Mouse (Mus musculus) midbrain, embryonic 12.5 days (tissue): ENCODE data around the gene Itpr2. TPM values are rescaled to one million over a fixed set of nuclear protein-coding genes. Genes with fewer than 3 reads are reported as not detected.

Experiments used
- ATAC-seq: fragments of 200-750 bp; cut with Nextera tagmentation; 2 replicates; pipeline ENCODE4 v1.8.0; 2017; ENCODE audit warnings: low read depth, moderate TSS enrichment, moderate library complexity; ENCODE audit not compliant: low FRiP score
- H3K27ac ChIP-seq: fragments of 300-500 bp; sonication (generic); replicated peaks from 2 replicates; pipeline ENCODE4 v1.5.1; 2016; ENCODE audit warnings: mild to moderate bottlenecking
- H3K27me3 ChIP-seq: fragments of 300-500 bp; sonication (generic); 2 replicates; pipeline ENCODE4 v1.6.1; 2016; ENCODE audit warnings: mild to moderate bottlenecking
- H3K36me3 ChIP-seq: fragments of 300-500 bp; sonication (generic); 2 replicates; pipeline ENCODE4 v1.6.1; 2016
- H3K4me1 ChIP-seq: fragments of 300-500 bp; sonication (generic); 2 replicates; pipeline ENCODE4 v1.6.1; 2016
- H3K4me2 ChIP-seq: fragments of 300-500 bp; sonication (generic); replicated peaks from 2 replicates; pipeline ENCODE4 v1.6.1; 2016; ENCODE audit warnings: mild to moderate bottlenecking, moderate library complexity
- H3K4me3 ChIP-seq: fragments of 300-500 bp; sonication (generic); 2 replicates; pipeline ENCODE4 v1.5.1; 2016; ENCODE audit warnings: mild to moderate bottlenecking
- H3K9ac ChIP-seq: fragments of 300-500 bp; sonication (generic); replicated peaks from 2 replicates; pipeline ENCODE4 v1.6.1; 2016; ENCODE audit warnings: mild to moderate bottlenecking, moderate library complexity
- H3K9me3 ChIP-seq: fragments of 300-500 bp; sonication (generic); 2 replicates; pipeline ENCODE4 v1.6.1; 2016; ENCODE audit warnings: mild to moderate bottlenecking
- WGBS: fragments of 180-500 bp; shearing (Covaris S2); methylation state at CpG from one replicate; pipeline ENCODE4 v1.1.7; 2016; 5-methylcytosine and 5-hydroxymethylcytosine counted together
- polyA plus RNA-seq: library from polyadenylated mRNA; unstranded; fragments of >200 nt; fragmentation: Nextera tagmentation; extraction: Ambion mirVana; gene quantifications from 2 replicates; pipeline ENCODE4 v1.2.1, GENCODE M21; 2016

Gene Itpr2
- polyA plus RNA-seq, 1 experiment from 2014 or later, result 5.1 TPM

DNA sequence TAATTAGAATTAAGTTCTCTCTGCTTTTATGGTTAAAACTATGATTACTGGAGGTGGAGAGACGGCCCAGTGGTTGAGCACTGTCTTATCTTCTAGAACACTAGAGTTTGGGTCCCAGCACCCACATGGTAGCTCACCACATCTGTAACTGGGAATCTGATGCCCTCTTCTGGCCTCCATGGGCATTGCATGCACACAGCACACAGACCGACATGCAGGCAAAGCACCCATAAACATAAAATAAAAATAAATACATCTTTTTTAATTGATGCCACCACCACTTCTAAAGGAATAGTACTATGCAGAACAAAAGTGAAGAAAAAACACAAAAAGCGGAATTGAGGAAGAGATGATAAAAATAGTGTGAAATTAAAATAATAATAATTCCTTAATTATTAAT lies 243.8 kb downstream of the Itpr2 start:
- no peak overlapping the region for H3K9ac ChIP-seq
- H3K4me1 ChIP-seq, result no peaks in the 10 kb centered on the region
- no peaks in the 10 kb centered on the region for H3K27me3 ChIP-seq
- no peak overlapping the region for H3K4me3 ChIP-seq
- no peaks in the 10 kb centered on the region for H3K36me3 ChIP-seq
- no peak overlapping the region for H3K27ac ChIP-seq
- 0 out of 2 replicates have a peak, but pooled peaks cover 5% of the 10 kb centered on the region for H3K9me3 ChIP-seq
- 94% methylated on average over 3 of the region's 3 CpGs for WGBS
- no peak for ATAC-seq
- H3K4me2 ChIP-seq, result no peak overlapping the region

DNA sequence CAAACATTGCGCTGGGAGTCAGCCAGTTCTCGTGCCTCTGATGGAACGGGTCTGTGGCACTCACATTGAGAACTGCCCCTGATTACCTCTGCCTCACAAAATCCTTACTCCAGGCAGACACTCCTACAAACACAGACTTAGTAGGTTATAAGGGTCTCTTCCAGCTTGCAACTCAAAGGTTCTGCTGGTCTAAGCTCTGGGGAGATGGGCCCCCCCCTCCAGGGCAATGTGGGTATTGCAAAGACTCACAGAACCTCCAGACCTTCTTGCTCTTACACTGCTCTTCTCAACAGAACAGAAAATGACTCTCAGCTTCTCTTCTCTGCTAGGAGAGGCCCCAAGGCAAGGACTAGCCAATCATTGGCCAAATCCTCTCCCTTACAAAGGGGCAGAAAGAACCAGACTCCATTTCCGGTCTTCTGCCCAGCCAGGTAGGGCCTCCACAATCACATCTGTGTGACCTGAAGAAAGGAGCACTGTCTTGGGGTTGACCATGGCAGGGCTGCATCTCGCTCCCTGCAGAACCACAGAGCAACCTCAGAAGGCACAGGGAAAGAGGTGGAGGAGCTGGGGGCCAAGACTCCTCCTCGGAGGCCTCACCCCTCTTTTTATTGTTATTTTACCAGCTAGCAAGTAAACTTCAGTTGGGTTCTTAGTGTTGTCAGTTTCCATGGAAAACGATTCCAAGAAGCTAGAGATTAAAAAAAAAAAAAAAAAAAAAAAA lies 244.9 kb downstream of the Itpr2 start:
- Histone ChIP-seq H3K27ac (no peak overlapping the region), H3K27me3 (no peaks in the 10 kb centered on the region), H3K9ac (no peak overlapping the region), H3K4me1 (no peaks in the 10 kb centered on the region), H3K9me3 (0 out of 2 replicates have a peak, but pooled peaks cover 5% of the 10 kb centered on the region), H3K4me2 (no peak overlapping the region), H3K36me3 (no peaks in the 10 kb centered on the region), H3K4me3 (no peak overlapping the region)
- WGBS, result 88% methylated on average over 7 of the region's 7 CpGs
- ATAC-seq, result no peak

DNA sequence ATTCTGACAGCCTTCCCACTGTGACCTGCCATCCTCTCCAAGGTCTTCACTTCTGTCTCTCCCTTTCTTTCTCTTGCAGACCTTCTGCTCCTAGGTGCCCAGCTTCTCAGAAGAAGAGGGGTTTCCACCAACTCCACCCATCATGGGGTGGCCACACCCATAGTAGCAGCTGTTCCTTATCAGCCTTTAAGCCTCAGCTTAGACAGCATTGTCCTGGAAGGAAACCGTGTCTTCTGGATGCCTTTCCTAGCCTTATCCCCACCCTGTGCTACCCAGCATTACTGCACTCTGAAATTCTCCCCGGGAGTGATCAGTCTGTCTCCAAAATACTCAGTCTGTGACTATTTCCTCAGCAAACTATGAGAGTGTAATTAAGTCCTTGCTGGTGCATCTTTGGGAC lies 245.6 kb downstream of the Itpr2 start:
- Histone ChIP-seq H3K9ac (no peak overlapping the region), H3K9me3 (0 out of 2 replicates have a peak, but pooled peaks cover 5% of the 10 kb centered on the region), H3K36me3 (no peaks in the 10 kb centered on the region), H3K4me2 (no peak overlapping the region), H3K4me1 (no peaks in the 10 kb centered on the region), H3K4me3 (no peak overlapping the region), H3K27ac (no peak overlapping the region), H3K27me3 (no peaks in the 10 kb centered on the region)
- WGBS, result 56% methylated on average over 2 of the region's 2 CpGs
- no peak for ATAC-seq

DNA sequence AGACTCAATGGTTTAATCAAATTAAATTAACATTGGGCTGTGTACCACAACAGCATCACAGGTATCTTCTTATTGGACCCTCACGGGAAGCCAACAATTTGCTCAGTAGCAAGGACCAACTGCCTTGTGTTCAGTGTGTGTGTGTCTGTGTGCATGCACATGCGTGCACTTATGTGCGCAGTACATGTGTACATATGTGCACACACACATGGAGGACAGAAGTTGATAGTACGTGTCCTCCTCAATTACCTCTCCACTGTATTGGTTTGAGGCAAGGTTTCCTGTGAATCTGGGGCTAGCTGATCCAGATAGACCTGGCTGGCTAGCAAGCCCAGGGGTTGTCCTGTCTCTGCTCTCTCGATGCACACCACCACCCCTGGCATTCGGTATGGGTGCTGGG lies 246.4 kb downstream of the Itpr2 start:
- 93% methylated on average over 6 of the region's 6 CpGs for WGBS
- no peaks in the 10 kb centered on the region for H3K36me3 ChIP-seq
- H3K27me3 ChIP-seq, result no peaks in the 10 kb centered on the region
- no peak overlapping the region for H3K9ac ChIP-seq
- H3K4me2 ChIP-seq, result no peak overlapping the region
- ATAC-seq, result no peak
- H3K27ac ChIP-seq, result no peak overlapping the region
- 0 out of 2 replicates have a peak, but pooled peaks cover 5% of the 10 kb centered on the region for H3K9me3 ChIP-seq
- no peaks in the 10 kb centered on the region for H3K4me1 ChIP-seq
- no peak overlapping the region for H3K4me3 ChIP-seq

DNA sequence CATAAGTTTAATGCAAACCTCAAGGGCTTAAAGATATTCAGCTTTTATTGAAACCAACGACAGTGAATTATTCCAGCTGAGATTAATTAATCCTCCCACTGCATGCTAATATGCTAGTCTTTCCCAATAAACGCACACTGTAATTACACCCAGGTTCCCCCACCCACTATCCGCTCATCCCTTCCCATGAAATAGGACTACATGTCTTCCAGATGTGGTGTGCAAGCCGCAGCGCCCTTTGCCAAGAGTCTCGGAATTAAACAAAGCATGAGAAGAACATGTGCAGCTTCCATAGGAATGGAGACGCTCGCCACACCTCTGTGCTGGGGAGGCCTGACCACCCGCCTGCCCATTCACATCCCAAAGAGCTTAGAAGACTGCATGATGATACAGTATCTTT lies 247.1 kb downstream of the Itpr2 start:
- 85% methylated on average over 9 of the region's 9 CpGs for WGBS
- Histone ChIP-seq H3K36me3 (no peaks in the 10 kb centered on the region), H3K27me3 (no peaks in the 10 kb centered on the region), H3K4me2 (no peak overlapping the region), H3K9me3 (0 out of 2 replicates have a peak, but pooled peaks cover 5% of the 10 kb centered on the region), H3K4me3 (no peak overlapping the region), H3K4me1 (no peaks in the 10 kb centered on the region), H3K9ac (no peak overlapping the region), H3K27ac (no peak overlapping the region)
- no peak for ATAC-seq

DNA sequence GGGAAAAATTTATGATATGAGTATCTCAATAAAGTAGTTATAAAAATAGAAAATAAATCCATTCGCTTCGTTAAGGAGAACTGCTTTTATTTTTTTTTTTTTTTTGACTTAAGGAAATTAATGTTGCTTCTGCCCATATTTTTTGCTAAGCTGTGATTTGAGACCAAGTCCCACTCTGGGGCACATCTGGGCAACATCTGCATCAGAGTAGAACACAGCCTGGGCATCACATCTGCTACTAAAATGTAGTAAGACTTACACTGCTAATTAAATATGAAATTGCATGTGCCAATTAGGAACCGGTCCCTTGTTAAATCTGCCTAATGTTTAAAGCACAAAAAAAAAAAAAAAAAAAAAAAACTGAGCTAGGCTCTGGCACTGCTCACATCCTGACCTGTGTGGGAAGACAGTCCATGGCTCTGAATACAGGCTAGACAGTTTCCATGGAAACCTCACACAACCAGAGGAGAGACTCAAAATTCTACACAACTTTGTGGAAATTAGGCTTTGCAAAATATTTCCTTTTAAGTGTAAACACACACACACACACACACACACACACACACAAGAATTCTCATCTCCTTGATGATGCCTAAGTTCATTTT lies 247.7 kb downstream of the Itpr2 start:
- H3K4me2 ChIP-seq, result no peak overlapping the region
- 85% methylated on average over 3 of the region's 3 CpGs for WGBS
- H3K27ac ChIP-seq, result no peak overlapping the region
- no peaks in the 10 kb centered on the region for H3K4me1 ChIP-seq
- ATAC-seq, result no peak
- no peak overlapping the region for H3K4me3 ChIP-seq
- H3K9ac ChIP-seq, result no peak overlapping the region
- no peaks in the 10 kb centered on the region for H3K36me3 ChIP-seq
- H3K27me3 ChIP-seq, result no peaks in the 10 kb centered on the region
- H3K9me3 ChIP-seq, result 0 out of 2 replicates have a peak, but pooled peaks cover 5% of the 10 kb centered on the region

DNA sequence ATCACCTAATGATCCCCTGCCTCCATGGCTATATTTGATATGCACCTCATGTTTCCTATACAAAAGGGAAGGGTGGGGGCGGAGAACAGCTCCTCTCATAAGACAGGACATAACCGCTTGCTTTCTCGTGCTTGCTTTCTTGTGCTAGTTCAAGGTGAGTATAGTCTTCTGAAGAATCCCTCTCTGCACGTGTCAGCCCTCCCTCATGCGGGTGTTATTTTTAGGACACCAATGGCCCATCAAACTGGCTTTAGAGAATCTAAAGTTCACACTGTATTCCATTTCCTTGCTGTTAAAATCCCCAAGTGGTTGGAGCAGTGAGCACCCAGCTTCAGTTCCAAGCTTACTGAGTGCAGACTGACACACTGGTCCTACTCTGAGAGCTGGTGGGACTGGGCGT lies 252.9 kb downstream of the Itpr2 start:
- no peaks in the 10 kb centered on the region for H3K4me1 ChIP-seq
- no peak overlapping the region for H3K9ac ChIP-seq
- no peak for ATAC-seq
- WGBS, result 90% methylated on average over 6 of the region's 6 CpGs
- H3K9me3 ChIP-seq, result no peaks in the 10 kb centered on the region
- no peaks in the 10 kb centered on the region for H3K36me3 ChIP-seq
- H3K4me3 ChIP-seq, result no peak overlapping the region
- no peak overlapping the region for H3K27ac ChIP-seq
- no peak overlapping the region for H3K4me2 ChIP-seq
- H3K27me3 ChIP-seq, result no peaks in the 10 kb centered on the region

DNA sequence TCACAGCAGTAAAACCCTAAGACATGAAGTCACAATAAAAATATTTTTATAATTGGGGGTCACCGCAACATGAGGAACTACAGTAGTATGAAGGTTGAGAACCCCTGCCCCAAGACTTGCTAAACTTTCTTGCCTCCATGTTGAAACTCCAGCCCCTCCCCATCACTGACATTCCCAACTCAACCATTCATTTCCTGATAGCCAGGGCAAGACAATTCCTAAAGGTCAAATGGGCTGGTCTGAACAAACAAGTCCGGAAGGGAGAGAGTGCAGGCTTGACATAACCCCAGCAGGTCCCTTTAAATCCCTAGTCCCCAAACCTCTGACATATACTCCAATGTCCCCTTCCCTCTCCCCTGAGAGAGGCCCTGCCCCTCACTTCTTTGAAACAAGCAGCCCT lies 253.7 kb downstream of the Itpr2 start:
- Histone ChIP-seq H3K4me2 (no peak overlapping the region), H3K36me3 (no peaks in the 10 kb centered on the region), H3K27ac (no peak overlapping the region), H3K9me3 (no peaks in the 10 kb centered on the region), H3K4me1 (no peaks in the 10 kb centered on the region), H3K9ac (no peak overlapping the region), H3K27me3 (no peaks in the 10 kb centered on the region), H3K4me3 (no peak overlapping the region)
- WGBS, result 77% methylated on average over 2 of the region's 2 CpGs
- ATAC-seq, result no peak

DNA sequence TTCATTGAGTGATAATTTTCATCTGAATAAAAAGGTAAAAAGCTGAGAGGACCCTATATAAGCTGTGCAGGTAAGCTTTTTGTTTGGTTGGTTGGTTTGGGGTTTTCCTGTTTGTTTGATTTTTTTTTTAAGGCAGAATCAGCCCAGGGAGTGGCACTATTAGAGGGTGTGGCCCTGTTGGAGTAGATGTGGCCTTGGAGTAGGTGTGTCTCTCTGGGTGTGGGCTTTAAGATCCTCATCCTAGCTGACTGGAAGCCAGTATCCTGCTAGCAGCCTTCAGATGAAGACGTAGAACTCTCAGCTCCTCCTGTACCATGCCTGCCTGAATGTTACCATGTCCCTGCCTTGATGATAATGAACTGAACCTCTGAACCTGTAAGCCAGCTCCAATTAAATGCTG lies 254.1 kb downstream of the Itpr2 start:
- no peak overlapping the region for H3K4me2 ChIP-seq
- H3K27me3 ChIP-seq, result no peaks in the 10 kb centered on the region
- WGBS, result 89% methylated on average over 1 of the region's 1 CpGs
- ATAC-seq, result no peak
- H3K27ac ChIP-seq, result no peak overlapping the region
- H3K4me1 ChIP-seq, result no peaks in the 10 kb centered on the region
- H3K4me3 ChIP-seq, result no peak overlapping the region
- no peaks in the 10 kb centered on the region for H3K9me3 ChIP-seq
- no peaks in the 10 kb centered on the region for H3K36me3 ChIP-seq
- H3K9ac ChIP-seq, result no peak overlapping the region

DNA sequence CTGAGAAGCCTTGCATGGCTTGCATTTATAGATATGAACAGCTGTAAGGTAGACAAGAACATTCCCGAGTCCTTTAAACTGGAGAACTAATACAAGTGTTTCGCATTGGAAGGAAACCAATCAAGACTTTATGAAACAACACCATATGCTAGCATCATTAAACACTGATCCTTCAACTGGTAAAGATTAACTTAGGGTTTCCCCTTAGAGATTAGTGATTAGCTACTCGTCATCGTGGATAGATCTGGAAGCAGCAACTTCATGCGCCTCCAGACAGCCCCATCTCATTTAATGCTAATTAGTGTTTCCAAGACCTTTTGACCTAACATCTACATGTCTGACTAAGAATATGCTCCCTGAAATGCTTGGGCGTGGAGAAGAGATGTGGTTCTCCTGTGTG lies 255.7 kb downstream of the Itpr2 start:
- Histone ChIP-seq H3K36me3 (no peaks in the 10 kb centered on the region), H3K4me3 (no peak overlapping the region)

DNA sequence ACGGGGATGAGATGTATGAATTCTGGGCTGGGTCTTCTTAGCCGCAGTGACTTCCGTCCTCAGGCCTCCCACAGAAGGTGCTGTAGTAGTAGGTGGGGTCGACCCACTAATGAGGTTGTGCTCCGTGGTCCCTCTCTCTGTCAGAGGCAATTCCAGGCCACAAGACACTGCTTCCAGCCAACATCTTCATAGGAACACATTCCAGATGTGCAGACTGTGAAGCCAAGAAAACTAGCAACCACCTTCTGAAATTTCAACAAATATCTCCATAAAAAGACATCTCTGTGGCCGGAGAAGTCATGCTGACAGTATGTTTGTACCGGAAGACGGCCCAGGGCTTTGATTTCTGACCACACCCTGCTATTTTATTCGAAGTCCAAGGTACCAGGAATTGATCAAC lies 256.1 kb downstream of the Itpr2 start:
- no peak for ATAC-seq
- H3K27me3 ChIP-seq, result no peaks in the 10 kb centered on the region
- 89% methylated on average over 9 of the region's 9 CpGs for WGBS
- no peak overlapping the region for H3K27ac ChIP-seq
- H3K4me3 ChIP-seq, result no peak overlapping the region
- H3K4me2 ChIP-seq, result no peak overlapping the region
- no peaks in the 10 kb centered on the region for H3K9me3 ChIP-seq
- no peaks in the 10 kb centered on the region for H3K36me3 ChIP-seq
- H3K4me1 ChIP-seq, result no peaks in the 10 kb centered on the region
- no peak overlapping the region for H3K9ac ChIP-seq

More for the DNA sequence above, 255.7 kb downstream of the Itpr2 start:
- Histone ChIP-seq H3K9me3 (no peaks in the 10 kb centered on the region), H3K27ac (no peak overlapping the region), H3K27me3 (no peaks in the 10 kb centered on the region), H3K4me2 (no peak overlapping the region), H3K9ac (no peak overlapping the region), H3K4me1 (no peaks in the 10 kb centered on the region)
- ATAC-seq, result no peak
- 87% methylated on average over 6 of the region's 6 CpGs for WGBS

DNA sequence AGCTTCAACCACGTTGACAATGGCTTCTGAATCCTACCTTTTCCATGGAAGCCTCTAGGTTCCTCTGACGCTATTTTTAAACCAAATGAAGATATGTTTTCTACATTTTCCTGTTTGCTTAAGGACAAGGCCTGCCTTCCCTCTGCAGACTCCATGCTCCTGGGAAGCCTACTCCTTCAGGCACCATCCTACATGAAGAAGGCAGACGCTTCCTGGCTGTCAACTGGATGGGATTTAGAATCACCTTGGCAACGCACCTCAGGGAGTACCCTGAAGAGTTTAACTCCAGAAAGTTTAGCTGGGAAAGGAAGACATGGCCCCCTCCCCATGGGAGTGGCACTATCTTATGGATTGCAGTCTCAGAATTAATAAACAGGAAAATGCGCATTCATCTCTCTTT lies 259.0 kb downstream of the Itpr2 start:
- ATAC-seq, result no peak
- Histone ChIP-seq H3K4me1 (no peaks in the 10 kb centered on the region), H3K36me3 (no peaks in the 10 kb centered on the region), H3K4me2 (no peak overlapping the region), H3K27ac (no peak overlapping the region), H3K27me3 (no peaks in the 10 kb centered on the region), H3K9ac (no peak overlapping the region), H3K4me3 (no peak overlapping the region), H3K9me3 (no peaks in the 10 kb centered on the region)
- WGBS, result 65% methylated on average over 5 of the region's 5 CpGs
